Mouse (Mus musculus) E14TG2a.4 (cell line): ENCODE measurements at regions not wholly inside any gene's neighbourhood (a gene's known extent, or its start where the extent isn't known, plus 50 kb on each side); places are given as distances from the start of the nearest gene placed in this dataset.

ENCODE experiments used
- CTCF ChIP-seq: conservative IDR thresholded peaks from 2 replicates; pipeline ENCODE4 v1.5.1; 2014; ENCODE audit warnings: low read length
- NANOG ChIP-seq: IDR thresholded peaks from 2 replicates; pipeline ENCODE4 v1.6.1; 2014; ENCODE audit warnings: borderline replicate concordance, low read length, mixed read lengths
- POU5F1 ChIP-seq: IDR thresholded peaks from 2 replicates; pipeline ENCODE4 v1.6.1; 2014; ENCODE audit warnings: low read length, borderline replicate concordance

DNA sequence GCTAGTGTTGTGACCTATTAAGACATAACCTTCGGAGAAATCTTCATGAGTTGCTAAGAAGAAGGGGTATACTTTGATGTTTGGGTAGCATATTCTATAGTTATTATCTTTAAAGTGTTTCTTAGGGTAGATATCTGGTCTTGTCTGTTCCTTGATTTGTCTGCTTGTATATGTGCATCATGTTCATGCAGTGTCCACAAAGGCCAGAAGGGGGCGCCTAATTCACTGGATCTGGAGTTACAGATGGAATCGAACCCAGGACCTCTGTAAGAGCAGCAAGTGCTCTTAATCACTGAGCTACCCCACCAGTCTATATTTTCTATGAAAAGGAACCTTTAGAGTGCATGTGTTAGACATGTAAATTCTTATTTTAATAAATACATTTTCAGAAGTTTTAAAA, 571.1 kb downstream of the Efna5 start:
- peak; percentile 53 for TF ChIP-seq CTCF
- TF ChIP-seq NANOG = no peak
- no peak for TF ChIP-seq POU5F1
